Mouse (Mus musculus) limb, embryonic 13.5 days (tissue): ENCODE results near the gene Ankrd55. TPM values are rescaled to one million over a fixed set of nuclear protein-coding genes. Genes with fewer than 3 reads are reported as not detected.

Experiments used
- ATAC-seq: fragments of 200-750 bp; cut with Nextera tagmentation; 2 replicates; pipeline ENCODE4 v1.8.0; 2017; ENCODE audit warnings: low read depth, moderate number of reproducible peaks, moderate TSS enrichment; ENCODE audit not compliant: low FRiP score
- H3K27ac ChIP-seq: fragments of 300-500 bp; sonication (generic); 2 replicates; pipeline ENCODE4 v1.5.1; 2015; ENCODE audit warnings: inconsistent platforms, mild to moderate bottlenecking, moderate library complexity
- H3K27me3 ChIP-seq: fragments of 300-500 bp; sonication (generic); 2 replicates; pipeline ENCODE4 v1.6.1; 2015; ENCODE audit warnings: mild to moderate bottlenecking, inconsistent platforms
- H3K36me3 ChIP-seq: fragments of 300-500 bp; sonication (generic); 2 replicates; pipeline ENCODE4 v1.6.1; 2015; ENCODE audit warnings: inconsistent platforms, mild to moderate bottlenecking, moderate library complexity
- H3K4me1 ChIP-seq: fragments of 300-500 bp; sonication (generic); 2 replicates; pipeline ENCODE4 v1.6.1; 2015; ENCODE audit warnings: inconsistent platforms
- H3K4me2 ChIP-seq: fragments of 300-500 bp; sonication (generic); replicated peaks from 2 replicates; pipeline ENCODE4 v1.6.1; 2015; ENCODE audit warnings: inconsistent platforms, mild to moderate bottlenecking, moderate library complexity
- H3K4me3 ChIP-seq: fragments of 300-500 bp; sonication (generic); 2 replicates; pipeline ENCODE4 v1.5.1; 2015; ENCODE audit warnings: moderate library complexity, mild to moderate bottlenecking, inconsistent platforms
- H3K9ac ChIP-seq: fragments of 300-500 bp; sonication (generic); 2 replicates; pipeline ENCODE4 v1.6.1; 2015; ENCODE audit warnings: mild to moderate bottlenecking, inconsistent platforms
- H3K9me3 ChIP-seq: fragments of 300-500 bp; sonication (generic); 2 replicates; pipeline ENCODE4 v1.6.1; 2016; ENCODE audit warnings: inconsistent platforms
- WGBS: fragments of 180-500 bp; shearing (Covaris S2); methylation state at CpG from one replicate; pipeline ENCODE4 v1.1.7; 2015; 5-methylcytosine and 5-hydroxymethylcytosine counted together
- polyA plus RNA-seq: library from polyadenylated mRNA; unstranded; fragments of >200 nt; fragmentation: Nextera tagmentation; extraction: Ambion mirVana; gene quantifications from 2 replicates; pipeline ENCODE4 v1.2.1, GENCODE M21; 2015

The Ankrd55 gene
- polyA plus RNA-seq, 1 experiment from 2014 or later: 1.8 TPM

DNA sequence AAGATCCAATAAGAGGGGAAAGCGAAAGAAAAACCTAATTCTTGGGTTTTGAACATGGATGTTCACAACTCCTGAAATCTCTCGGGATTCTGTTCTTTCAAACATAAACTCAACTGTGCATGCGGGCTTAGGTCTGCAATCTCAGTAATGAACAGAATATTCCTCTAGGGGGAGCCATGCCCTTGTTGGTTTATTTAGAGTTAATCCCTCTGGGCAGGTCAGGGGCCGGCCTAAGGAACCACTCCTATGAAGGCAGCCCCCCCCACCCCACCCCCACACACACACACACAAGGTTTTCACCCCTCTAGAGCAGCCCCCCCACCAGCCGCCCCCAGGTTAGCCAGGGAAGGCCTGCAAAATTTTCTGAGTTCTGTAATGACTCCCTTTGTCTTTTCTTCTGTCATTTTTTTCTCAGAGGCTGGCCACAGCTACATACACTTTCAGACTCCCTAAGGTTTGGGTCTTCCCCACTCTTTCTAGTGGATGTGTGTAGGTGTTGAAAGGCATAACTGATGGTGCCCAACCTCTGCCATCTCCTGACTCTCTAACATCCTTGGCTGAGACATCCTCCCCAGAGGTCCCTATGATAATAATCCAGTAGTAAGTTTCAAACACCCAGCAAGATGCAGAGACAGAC lies 16.2 kb upstream of the Ankrd55 start:
- H3K27ac ChIP-seq: no peak overlapping the region
- no peaks in the 10 kb centered on the region for H3K9me3 ChIP-seq
- no peak overlapping the region for H3K4me2 ChIP-seq
- no peak overlapping the region for H3K4me3 ChIP-seq
- no peak overlapping the region for H3K9ac ChIP-seq
- H3K4me1 ChIP-seq: peaks cover 13% of the 10 kb centered on the region
- WGBS: 24% methylated on average over 5 of the region's 5 CpGs
- ATAC-seq: no peak
- H3K36me3 ChIP-seq: no peaks in the 10 kb centered on the region
- no peaks in the 10 kb centered on the region for H3K27me3 ChIP-seq

GRCm38 (mm10) chr13:112274636-112275035 lies 13.6 kb upstream of the Ankrd55 start:
- Histone ChIP-seq H3K36me3 (no peaks in the 10 kb centered on the region), H3K4me2 (no peak overlapping the region), H3K9ac (no peak overlapping the region), H3K27ac (no peak overlapping the region), H3K4me3 (no peak overlapping the region), H3K27me3 (no peaks in the 10 kb centered on the region), H3K9me3 (no peaks in the 10 kb centered on the region), H3K4me1 (peaks cover 13% of the 10 kb centered on the region)
- WGBS: 76% methylated on average over 3 of the region's 3 CpGs
- no peak for ATAC-seq

GRCm38 (mm10) chr13:112275951-112276350 lies 12.3 kb upstream of the Ankrd55 start:
- Histone ChIP-seq H3K4me2 (no peak overlapping the region), H3K9me3 (no peaks in the 10 kb centered on the region), H3K36me3 (no peaks in the 10 kb centered on the region), H3K4me3 (no peak overlapping the region), H3K27ac (no peak overlapping the region), H3K9ac (no peak overlapping the region), H3K27me3 (no peaks in the 10 kb centered on the region), H3K4me1 (peaks cover 13% of the 10 kb centered on the region)
- 80% methylated on average over 8 of the region's 8 CpGs for WGBS
- ATAC-seq: no peak

DNA sequence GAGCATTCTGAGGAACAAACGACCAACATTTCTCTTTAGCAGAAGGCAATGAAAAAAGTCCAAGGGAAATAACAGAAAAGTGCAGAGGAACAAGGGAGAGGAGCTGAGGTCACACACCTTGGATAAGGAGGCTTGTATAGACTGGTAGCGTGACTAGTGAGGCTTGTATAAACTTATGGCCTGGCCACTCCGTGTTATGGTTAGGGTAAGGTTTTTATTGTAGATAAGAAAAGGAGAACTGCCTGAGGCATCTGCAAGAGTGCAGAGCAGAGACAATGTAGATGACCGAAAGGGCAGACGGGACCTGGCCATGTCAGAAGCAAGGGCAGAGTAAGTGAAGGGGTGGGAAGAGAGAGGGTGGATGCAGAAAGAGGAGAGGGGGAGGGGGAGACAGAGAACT lies 10.7 kb upstream of the Ankrd55 start:
- Histone ChIP-seq H3K27me3 (no peaks in the 10 kb centered on the region), H3K4me3 (no peak overlapping the region), H3K9me3 (no peaks in the 10 kb centered on the region), H3K36me3 (no peaks in the 10 kb centered on the region), H3K4me1 (peaks cover 13% of the 10 kb centered on the region), H3K9ac (no peak overlapping the region), H3K27ac (no peak overlapping the region), H3K4me2 (no peak overlapping the region)
- no peak for ATAC-seq
- WGBS: 59% methylated on average over 5 of the region's 5 CpGs

DNA sequence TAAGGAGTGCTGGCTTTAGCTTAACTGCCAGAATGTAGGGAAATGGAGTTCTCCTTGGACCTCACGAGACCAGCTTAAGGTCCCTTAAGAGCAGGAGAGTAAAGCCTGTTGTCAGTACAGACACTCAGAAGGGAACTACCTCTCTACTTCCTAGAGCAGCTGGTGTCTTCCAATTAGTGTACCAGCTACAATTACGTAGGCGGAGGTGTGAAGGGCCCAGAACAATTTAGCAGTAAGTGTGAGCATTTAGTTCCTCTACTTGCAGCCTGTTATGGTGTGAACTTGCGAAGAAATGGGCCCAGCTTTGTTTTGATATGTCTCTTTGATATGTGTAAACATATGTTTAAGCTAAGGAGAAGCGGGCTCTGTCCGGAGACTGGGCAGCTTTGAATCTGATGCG lies 10.0 kb upstream of the Ankrd55 start:
- Histone ChIP-seq H3K4me1 (peaks cover 9% of the 10 kb centered on the region), H3K36me3 (no peaks in the 10 kb centered on the region), H3K27me3 (no peaks in the 10 kb centered on the region), H3K4me2 (no peak overlapping the region), H3K9ac (no peak overlapping the region), H3K4me3 (no peak overlapping the region), H3K27ac (no peak overlapping the region), H3K9me3 (no peaks in the 10 kb centered on the region)
- no peak for ATAC-seq
- WGBS: 47% methylated on average over 7 of the region's 7 CpGs

GRCm38 (mm10) chr13:112287135-112287534 lies 1.1 kb upstream of the Ankrd55 start:
- Histone ChIP-seq H3K36me3 (no peaks in the 10 kb centered on the region), H3K27ac (no peak overlapping the region), H3K9me3 (no peaks in the 10 kb centered on the region), H3K4me2 (no peak overlapping the region), H3K4me3 (no peak overlapping the region), H3K4me1 (peaks cover 21% of the 10 kb centered on the region), H3K9ac (no peak overlapping the region), H3K27me3 (no peaks in the 10 kb centered on the region)
- WGBS: 85% methylated on average over 1 of the region's 1 CpGs
- ATAC-seq: no peak

- 65% methylated on average over 6 of the region's 6 CpGs for WGBS
- Histone ChIP-seq H3K27ac (peak overlapping the region; percentile 52), H3K9me3 (no peaks in the 10 kb centered on the region), H3K4me3 (peak overlapping the region; percentile 36), H3K4me1 (peaks cover 21% of the 10 kb centered on the region), H3K27me3 (no peaks in the 10 kb centered on the region), H3K4me2 (peak overlapping the region; percentile 68), H3K36me3 (no peaks in the 10 kb centered on the region), H3K9ac (peak overlapping the region; percentile 53; the same call in 1 of the 2 replicates)
- ATAC-seq: no peak
These were observed 553 bp upstream of the Ankrd55 start for GRCm38 (mm10) chr13:112287571-112288224.

GRCm38 (mm10) chr13:112289338-112289737 lies 1.1 kb downstream of the Ankrd55 start:
- no peak for ATAC-seq
- H3K9me3 ChIP-seq: peaks cover 3% of the 10 kb centered on the region; the same call in 1 of the 2 replicates

DNA sequence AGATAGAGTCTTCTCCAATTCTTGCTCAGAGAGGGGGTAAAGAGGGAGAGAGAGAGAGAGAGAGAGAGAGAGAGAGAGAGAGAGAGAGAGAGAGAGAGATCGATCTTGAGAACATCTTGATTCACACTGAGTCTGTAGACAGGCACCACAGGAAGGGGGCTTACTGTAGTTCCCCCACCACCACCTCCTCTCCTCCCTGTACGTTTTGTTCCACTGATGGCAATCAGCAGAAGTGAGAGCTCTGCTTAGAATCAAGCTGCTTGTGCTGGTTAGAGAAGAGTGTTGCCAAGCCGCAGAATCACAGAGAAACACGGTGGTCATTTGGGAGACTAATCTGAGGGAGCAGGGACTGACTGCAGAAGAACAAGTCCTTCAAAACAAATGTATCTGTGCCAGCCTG lies 1.7 kb downstream of the Ankrd55 start:
- Histone ChIP-seq H3K4me2 (no peak overlapping the region), H3K4me1 (peaks cover 21% of the 10 kb centered on the region), H3K9ac (no peak overlapping the region), H3K4me3 (no peak overlapping the region), H3K27me3 (no peaks in the 10 kb centered on the region), H3K9me3 (peaks cover 3% of the 10 kb centered on the region; the same call in 1 of the 2 replicates), H3K36me3 (no peaks in the 10 kb centered on the region), H3K27ac (no peak overlapping the region)
- no peak for ATAC-seq
- WGBS: 61% methylated on average over 4 of the region's 4 CpGs

More at GRCm38 (mm10) chr13:112289338-112289737, 1.1 kb downstream of the Ankrd55 start:
- peak overlapping the region; percentile 68 for H3K4me2 ChIP-seq
- no peaks in the 10 kb centered on the region for H3K36me3 ChIP-seq
- no peak overlapping the region for H3K9ac ChIP-seq
- H3K4me3 ChIP-seq: no peak overlapping the region
- 43% methylated on average over 9 of the region's 9 CpGs for WGBS
- peaks cover 21% of the 10 kb centered on the region for H3K4me1 ChIP-seq
- no peak overlapping the region for H3K27ac ChIP-seq
- no peaks in the 10 kb centered on the region for H3K27me3 ChIP-seq

DNA sequence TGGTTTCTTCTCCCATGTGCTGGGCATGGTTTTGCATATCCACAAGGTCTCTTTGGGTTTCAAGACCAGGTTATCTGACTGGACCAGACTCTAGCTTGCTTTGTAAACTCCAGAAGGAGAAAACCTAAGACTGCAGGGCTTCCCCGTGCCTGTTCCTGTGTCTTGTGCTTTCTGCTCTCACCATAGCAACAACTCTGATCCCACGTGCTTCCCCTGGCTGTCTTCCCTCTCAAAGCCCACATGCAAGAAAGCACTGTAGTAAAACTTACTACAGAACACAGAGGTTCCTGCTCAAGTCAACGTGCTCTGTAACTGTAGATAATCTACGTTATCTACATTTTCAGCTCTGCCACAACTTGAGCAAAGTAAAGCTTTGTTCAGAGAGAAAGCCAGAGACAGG lies 4.2 kb downstream of the Ankrd55 start:
- Histone ChIP-seq H3K4me3 (no peak overlapping the region), H3K4me2 (no peak overlapping the region), H3K27ac (no peak overlapping the region), H3K9me3 (peaks cover 3% of the 10 kb centered on the region; the same call in 1 of the 2 replicates), H3K36me3 (no peaks in the 10 kb centered on the region), H3K4me1 (peaks cover 21% of the 10 kb centered on the region), H3K27me3 (no peaks in the 10 kb centered on the region), H3K9ac (no peak overlapping the region)
- 68% methylated on average over 4 of the region's 4 CpGs for WGBS
- no peak for ATAC-seq

DNA sequence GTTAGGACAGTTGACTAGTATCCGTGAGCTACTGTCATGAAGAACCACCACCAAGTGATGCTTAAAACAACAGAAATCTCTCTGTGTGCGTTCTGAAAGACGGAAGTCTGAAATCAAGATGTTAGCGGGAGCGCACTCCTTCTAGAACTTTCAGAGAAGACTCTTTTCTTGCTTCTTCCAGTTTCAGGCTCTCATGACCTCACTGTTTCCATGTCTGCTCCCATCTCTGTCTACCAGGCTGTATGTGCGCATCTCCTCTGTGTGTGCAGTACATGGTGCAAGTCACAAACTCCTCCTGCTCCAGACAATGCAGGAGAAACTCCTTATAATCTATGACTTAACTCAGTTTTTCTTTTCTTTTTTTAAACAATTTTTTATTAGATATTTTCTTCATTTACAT lies 4.8 kb downstream of the Ankrd55 start:
- 95% methylated on average over 6 of the region's 6 CpGs for WGBS
- H3K36me3 ChIP-seq: no peaks in the 10 kb centered on the region
- no peak overlapping the region for H3K9ac ChIP-seq
- ATAC-seq: no peak
- H3K4me2 ChIP-seq: no peak overlapping the region
- H3K9me3 ChIP-seq: peaks cover 3% of the 10 kb centered on the region; the same call in 1 of the 2 replicates
- H3K27ac ChIP-seq: no peak overlapping the region
- no peaks in the 10 kb centered on the region for H3K27me3 ChIP-seq
- no peak overlapping the region for H3K4me3 ChIP-seq
- peaks cover 15% of the 10 kb centered on the region for H3K4me1 ChIP-seq

DNA sequence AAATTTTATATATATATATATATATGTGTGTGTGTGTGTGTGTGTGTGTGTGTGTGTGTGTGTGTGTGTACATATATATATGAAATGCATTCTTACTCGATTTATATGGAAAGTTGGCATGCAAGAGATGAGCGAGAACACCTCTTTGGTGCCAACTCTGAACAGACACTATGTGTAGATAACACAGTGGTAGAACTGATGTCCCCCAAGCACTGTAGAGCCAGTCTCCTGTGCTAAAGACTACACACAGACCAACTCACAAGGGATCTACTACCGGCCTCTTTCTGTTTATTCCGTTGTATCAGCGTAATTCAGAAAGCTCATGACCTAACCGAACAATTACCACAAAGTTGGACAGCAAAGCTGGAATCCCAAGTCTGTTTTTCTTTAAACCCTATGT lies 6.2 kb downstream of the Ankrd55 start:
- H3K36me3 ChIP-seq: no peaks in the 10 kb centered on the region
- no peak overlapping the region for H3K27ac ChIP-seq
- no peaks in the 10 kb centered on the region for H3K27me3 ChIP-seq
- H3K4me1 ChIP-seq: peaks cover 2% of the 10 kb centered on the region
- H3K9ac ChIP-seq: no peak overlapping the region
- ATAC-seq: no peak
- no peak overlapping the region for H3K4me2 ChIP-seq
- peaks cover 3% of the 10 kb centered on the region; the same call in 1 of the 2 replicates for H3K9me3 ChIP-seq
- no peak overlapping the region for H3K4me3 ChIP-seq
- 70% methylated on average over 6 of the region's 6 CpGs for WGBS
